Mouse (Mus musculus): ENCODE results near the gene Srl. TPM values are rescaled to one million over a fixed set of nuclear protein-coding genes. Genes with fewer than 3 reads are reported as not detected.
"Not testable (repeated sequence)": the region's sequence is repeated elsewhere in the genome, so short reads cannot be mapped to it uniquely, and the experiment has no call there.

Gene Srl
- polyA plus RNA-seq, 1 experiment from 2014 or later: 22.1 TPM

DNA sequence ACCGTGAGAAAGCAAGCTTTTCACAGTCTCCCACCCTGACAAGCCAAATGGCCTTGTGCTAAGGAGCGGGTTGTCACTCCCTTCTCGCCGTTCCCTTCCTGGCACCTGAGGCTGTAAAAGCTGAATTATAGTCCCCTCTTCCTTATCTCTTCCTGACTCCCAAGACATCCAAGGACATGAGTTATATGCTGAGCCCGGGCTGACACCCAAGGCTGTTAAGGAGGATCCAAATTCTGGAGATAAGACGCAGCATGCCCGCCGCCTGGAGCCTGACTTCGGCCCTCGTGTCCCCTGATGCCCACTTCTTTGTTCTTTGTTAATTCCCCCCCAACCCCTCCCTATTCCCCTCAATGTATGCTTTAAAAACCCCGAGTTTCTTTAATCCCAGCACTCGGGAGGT, 14.2 kb downstream of the Srl start:
- not testable (repeated sequence) for H3K36me3 ChIP-seq; H3K4me3 ChIP-seq; H3K9me3 ChIP-seq; H3K27ac ChIP-seq; H3K27me3 ChIP-seq; H3K4me2 ChIP-seq; ATAC-seq (ENCODE audit: borderline replicate concordance, extremely low read depth, low FRiP score, low TSS enrichment); H3K4me1 ChIP-seq; H3K9ac ChIP-seq
- 87% methylated on average over 12 of the region's 12 CpGs for WGBS

DNA sequence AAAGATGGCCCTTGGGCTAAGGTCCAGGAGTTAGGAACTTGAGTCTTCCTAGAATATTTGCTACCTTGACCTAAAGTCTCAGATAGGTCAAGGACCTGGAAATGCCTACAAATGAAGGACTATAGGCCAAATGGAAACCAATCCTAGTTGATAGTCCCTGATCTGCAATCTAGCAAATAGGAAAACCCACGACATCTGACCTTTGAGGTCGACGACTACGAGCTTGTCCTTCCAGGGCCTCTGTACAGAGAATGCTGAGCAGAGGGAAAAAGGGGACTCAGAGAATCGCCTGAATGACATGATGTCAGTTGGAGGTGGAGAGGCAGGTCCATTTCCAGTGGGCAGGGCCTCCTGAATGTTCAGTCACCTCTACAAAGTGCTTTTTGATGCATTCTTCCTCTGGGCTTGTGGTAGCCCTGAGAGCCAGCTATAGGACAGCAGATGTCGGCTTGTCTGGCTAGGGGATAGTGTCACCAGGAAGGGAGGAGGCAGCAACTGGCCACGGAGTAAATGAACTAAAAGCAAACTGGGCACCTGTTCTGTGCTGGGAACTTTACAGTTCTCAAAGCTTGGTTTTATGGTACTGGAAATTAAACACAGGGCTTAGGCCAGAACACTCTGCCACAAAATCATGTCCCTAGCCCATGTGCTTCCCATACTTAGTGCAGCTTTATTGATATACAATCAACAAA, 18.2 kb downstream of the Srl start:
- Histone ChIP-seq H3K4me1 (no peaks in the 10 kb centered on the region), H3K9ac (no peak overlapping the region), H3K27me3 (no peaks in the 10 kb centered on the region), H3K27ac (no peak overlapping the region), H3K36me3 (no peaks in the 10 kb centered on the region), H3K9me3 (no peaks in the 10 kb centered on the region), H3K4me3 (no peak overlapping the region), H3K4me2 (no peak overlapping the region)
- 59% methylated on average over 7 of the region's 7 CpGs for WGBS
- no peak for ATAC-seq (ENCODE audit: borderline replicate concordance, extremely low read depth, low FRiP score, low TSS enrichment)

DNA sequence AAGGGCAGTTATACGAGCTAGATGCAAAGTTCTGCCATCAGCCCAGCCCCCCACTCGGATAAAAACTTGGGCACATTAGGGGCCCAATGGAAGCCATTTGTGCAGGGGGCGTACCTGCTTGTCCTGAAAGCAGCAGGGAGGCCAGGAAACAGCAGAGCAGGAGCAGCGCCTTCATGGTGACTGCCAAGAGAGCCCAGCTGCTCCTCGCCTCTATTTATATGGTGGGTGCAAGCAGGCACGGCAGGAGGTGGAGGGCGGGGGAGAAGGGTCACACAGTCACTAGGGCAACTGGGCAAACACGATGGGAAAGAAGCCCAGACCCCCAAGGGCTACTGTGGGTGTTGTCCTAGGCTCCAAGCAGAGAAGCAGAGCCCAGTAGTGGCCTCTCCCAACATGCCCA, 18.7 kb downstream of the Srl start:
- ATAC-seq (ENCODE audit: borderline replicate concordance, extremely low read depth, low FRiP score, low TSS enrichment): no peak
- H3K4me2 ChIP-seq: no peak overlapping the region
- no peaks in the 10 kb centered on the region for H3K9me3 ChIP-seq
- no peaks in the 10 kb centered on the region for H3K4me1 ChIP-seq
- H3K9ac ChIP-seq: no peak overlapping the region
- no peak overlapping the region for H3K4me3 ChIP-seq
- no peaks in the 10 kb centered on the region for H3K36me3 ChIP-seq
- WGBS: 39% methylated on average over 8 of the region's 8 CpGs
- no peaks in the 10 kb centered on the region for H3K27me3 ChIP-seq
- no peak overlapping the region for H3K27ac ChIP-seq

DNA sequence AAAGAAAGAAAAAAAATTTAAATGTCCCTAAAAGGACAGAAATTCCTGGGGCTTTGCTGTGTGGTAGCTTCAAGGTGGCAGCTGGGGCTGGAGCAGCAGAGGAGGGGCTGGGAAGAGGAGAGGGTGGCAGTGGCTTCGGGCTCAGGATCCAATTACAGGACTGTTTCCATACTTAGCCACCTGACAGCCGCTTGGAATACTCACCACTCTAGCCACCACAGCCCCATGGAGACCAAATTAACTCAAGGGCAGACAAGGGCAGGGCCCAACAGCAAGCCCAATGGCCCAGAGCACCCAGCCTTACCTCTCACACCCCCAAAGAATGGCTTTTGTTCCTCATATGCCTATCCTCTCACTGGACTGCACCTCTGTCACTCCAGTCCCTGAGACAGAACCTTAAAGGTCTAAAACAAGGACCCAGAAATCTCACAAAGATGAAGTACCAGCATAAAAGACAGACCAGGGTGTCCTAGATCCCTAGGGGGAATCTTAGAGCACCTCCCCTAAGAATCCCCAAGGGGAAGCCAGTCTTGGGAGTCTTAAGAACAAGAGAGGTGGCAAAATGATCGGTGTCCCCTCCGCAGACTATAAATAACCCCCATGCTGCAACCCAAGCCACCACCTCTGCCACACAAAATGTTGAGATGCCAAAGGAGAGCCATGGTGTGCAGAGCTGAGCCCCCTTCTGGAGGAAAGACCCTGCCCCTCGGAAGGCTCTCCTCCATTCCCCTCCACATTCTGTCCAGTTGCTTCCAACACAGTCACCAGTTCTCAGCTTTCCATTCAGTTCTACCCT, 19.7 kb downstream of the Srl start:
- Histone ChIP-seq H3K4me1 (no peaks in the 10 kb centered on the region), H3K4me2 (no peak overlapping the region), H3K9ac (no peak overlapping the region), H3K36me3 (no peaks in the 10 kb centered on the region), H3K9me3 (no peaks in the 10 kb centered on the region), H3K27me3 (no peaks in the 10 kb centered on the region), H3K4me3 (no peak overlapping the region), H3K27ac (0 out of 2 replicates have a peak overlapping the region, but pooled peaks have one; percentile 10)
- 56% methylated on average over 5 of the region's 5 CpGs for WGBS
- ATAC-seq (ENCODE audit: borderline replicate concordance, extremely low read depth, low FRiP score, low TSS enrichment): peak; percentile 42; the same call in 1 of the 2 replicates

DNA sequence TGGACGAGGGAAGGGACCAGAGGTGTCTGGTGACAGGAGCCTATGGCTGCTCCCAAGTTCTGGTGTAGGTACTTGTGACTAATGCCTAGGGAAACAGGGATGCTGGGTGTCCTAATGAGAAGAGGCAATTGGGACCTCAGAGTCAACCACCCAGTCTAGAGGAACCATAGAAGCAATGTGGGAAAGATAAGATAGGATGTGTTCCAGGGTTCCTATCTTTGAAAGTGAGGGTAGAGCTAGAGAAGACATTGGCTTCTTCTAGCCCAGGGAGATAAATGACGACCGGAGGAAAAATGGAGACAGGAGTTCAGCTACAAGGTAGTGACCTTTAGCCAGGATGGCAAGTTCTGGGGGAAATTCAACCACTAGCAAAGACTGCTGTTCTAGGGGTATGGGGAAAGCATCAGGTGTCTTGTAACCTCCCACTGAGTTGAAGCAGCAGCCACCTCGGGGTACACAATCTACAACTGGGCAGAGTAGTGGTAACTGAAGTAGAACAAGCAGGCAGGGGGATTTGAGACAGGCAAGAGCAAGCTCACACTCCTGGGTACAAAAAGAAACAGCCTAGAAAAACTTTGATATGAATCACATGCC, 20.4 kb downstream of the Srl start:
- H3K4me2 ChIP-seq: no peak overlapping the region
- H3K27me3 ChIP-seq: no peaks in the 10 kb centered on the region
- H3K4me1 ChIP-seq: no peaks in the 10 kb centered on the region
- no peak overlapping the region for H3K27ac ChIP-seq
- no peak overlapping the region for H3K4me3 ChIP-seq
- H3K36me3 ChIP-seq: no peaks in the 10 kb centered on the region
- 65% methylated on average over 4 of the region's 4 CpGs for WGBS
- H3K9ac ChIP-seq: no peak overlapping the region
- ATAC-seq (ENCODE audit: borderline replicate concordance, extremely low read depth, low FRiP score, low TSS enrichment): no peak
- H3K9me3 ChIP-seq: no peaks in the 10 kb centered on the region

DNA sequence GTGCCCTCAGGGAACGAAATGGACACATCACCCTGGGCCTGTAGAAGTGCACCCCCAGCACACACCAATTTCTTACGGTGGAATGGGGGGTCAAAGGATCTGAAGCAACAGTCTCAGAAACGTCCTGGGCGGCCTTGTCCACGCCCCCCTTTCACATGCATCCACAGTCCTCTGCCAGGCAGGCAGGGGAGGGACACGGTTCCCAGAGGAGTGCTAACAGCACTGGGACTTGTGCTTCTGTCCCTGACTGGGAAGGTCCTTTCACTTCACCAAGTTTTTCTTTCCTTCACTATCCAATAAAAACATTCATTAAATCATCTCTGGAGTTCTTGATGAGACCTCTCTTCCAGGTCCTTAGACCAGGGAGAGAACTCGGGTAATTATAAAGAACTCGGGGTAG, 20.9 kb downstream of the Srl start:
- no peak overlapping the region for H3K9ac ChIP-seq
- H3K4me1 ChIP-seq: no peaks in the 10 kb centered on the region
- no peaks in the 10 kb centered on the region for H3K27me3 ChIP-seq
- no peak overlapping the region for H3K4me3 ChIP-seq
- ATAC-seq (ENCODE audit: borderline replicate concordance, extremely low read depth, low FRiP score, low TSS enrichment): no peak
- no peaks in the 10 kb centered on the region for H3K36me3 ChIP-seq
- no peak overlapping the region for H3K4me2 ChIP-seq
- WGBS: 70% methylated on average over 8 of the region's 8 CpGs
- no peak overlapping the region for H3K27ac ChIP-seq
- no peaks in the 10 kb centered on the region for H3K9me3 ChIP-seq

DNA sequence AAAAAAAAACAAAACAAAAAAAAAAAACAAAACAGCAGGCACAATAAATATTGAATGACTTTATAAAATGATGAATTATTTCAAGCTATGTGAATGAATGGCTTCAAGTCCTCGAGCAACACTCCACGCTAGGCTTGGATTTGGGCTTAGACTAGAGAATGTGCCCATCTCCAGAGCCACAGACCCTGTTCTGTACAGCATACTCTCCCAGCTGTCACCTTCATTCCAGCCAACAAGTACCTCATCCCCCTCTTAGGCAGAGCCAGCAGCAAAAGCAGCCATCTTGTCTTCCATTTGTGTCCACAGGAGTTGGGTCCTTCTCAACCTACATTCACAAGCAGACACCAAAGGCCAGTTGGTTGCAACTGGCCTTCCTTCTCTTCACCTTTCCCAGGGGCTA, 21.8 kb downstream of the Srl start:
- no peak overlapping the region for H3K4me2 ChIP-seq
- H3K9ac ChIP-seq: no peak overlapping the region
- H3K9me3 ChIP-seq: no peaks in the 10 kb centered on the region
- H3K27ac ChIP-seq: no peak overlapping the region
- H3K4me1 ChIP-seq: no peaks in the 10 kb centered on the region
- no peaks in the 10 kb centered on the region for H3K36me3 ChIP-seq
- no peaks in the 10 kb centered on the region for H3K27me3 ChIP-seq
- no peak for ATAC-seq (ENCODE audit: borderline replicate concordance, extremely low read depth, low FRiP score, low TSS enrichment)
- no peak overlapping the region for H3K4me3 ChIP-seq
- WGBS: 93% methylated on average over 2 of the region's 2 CpGs

DNA sequence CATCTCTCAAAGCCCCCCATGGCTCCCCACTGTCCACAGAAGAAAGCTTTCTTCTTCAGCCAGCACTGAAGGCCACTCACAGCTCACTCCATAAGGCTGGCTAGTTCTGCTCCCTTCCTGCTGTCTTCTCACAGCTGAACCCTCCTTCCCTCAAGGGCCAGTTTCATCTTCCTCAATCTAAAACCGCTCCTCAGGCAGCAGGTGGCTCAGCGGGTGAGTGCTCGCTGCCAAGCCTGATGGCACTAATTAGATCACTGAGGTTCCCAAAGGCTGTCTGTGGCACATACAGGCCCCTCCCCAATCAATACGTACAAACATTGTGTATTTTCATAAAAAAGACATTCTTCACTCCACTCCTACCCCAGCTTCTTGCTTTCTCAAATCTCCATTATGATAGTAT, 22.5 kb downstream of the Srl start:
- Histone ChIP-seq H3K27me3 (no peaks in the 10 kb centered on the region), H3K4me1 (no peaks in the 10 kb centered on the region), H3K9me3 (no peaks in the 10 kb centered on the region), H3K4me3 (no peak overlapping the region), H3K27ac (no peak overlapping the region), H3K36me3 (no peaks in the 10 kb centered on the region), H3K4me2 (no peak overlapping the region), H3K9ac (no peak overlapping the region)
- ATAC-seq (ENCODE audit: borderline replicate concordance, extremely low read depth, low FRiP score, low TSS enrichment): no peak
- WGBS: 72% methylated on average over 4 of the region's 4 CpGs

DNA sequence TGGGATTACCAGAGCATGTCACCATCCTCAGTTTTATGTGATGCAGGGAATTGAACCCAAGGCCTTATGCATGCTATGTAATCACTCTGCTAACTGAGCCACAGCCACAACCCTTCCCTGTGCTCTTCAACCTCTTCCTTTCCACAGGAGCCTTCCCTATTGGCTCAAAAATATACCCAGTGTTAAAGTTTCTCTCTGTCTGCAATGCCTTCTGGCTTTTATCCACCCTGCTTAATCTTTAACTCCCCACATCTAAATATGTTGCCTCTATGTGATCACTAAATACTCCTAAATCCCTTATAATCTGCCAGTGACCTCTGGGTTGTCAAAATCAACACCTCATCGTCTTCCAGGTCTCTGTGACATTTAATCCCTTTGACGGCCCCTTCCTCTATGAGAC, 23.7 kb downstream of the Srl start:
- ATAC-seq (ENCODE audit: borderline replicate concordance, extremely low read depth, low FRiP score, low TSS enrichment): no peak
- WGBS: 48% methylated on average over 2 of the region's 2 CpGs
- Histone ChIP-seq H3K9ac (no peak overlapping the region), H3K4me1 (peaks cover 1% of the 10 kb centered on the region), H3K27ac (no peak overlapping the region), H3K4me2 (no peak overlapping the region), H3K36me3 (no peaks in the 10 kb centered on the region), H3K9me3 (no peaks in the 10 kb centered on the region), H3K27me3 (no peaks in the 10 kb centered on the region), H3K4me3 (no peak overlapping the region)

DNA sequence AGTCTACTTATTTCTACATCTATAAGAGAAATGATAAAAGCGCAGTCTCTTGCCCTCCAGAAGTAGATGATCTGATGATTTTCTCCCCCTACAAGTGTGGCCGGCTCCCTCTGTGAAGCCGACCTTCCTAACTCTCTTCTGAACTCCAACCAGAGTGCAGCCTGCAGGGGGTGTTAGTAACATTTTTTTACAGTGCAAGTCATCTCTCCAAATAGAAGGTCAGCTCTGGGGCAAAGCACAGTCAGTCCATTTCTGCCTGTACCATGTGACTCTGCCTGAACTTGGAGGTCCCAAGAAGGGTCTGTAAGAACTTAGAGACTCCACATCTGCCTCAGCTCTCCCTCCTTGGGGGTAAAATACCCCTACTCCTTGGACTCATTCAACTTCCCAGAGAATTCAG, 27.2 kb downstream of the Srl start:
- peaks cover 8% of the 10 kb centered on the region for H3K4me1 ChIP-seq

DNA sequence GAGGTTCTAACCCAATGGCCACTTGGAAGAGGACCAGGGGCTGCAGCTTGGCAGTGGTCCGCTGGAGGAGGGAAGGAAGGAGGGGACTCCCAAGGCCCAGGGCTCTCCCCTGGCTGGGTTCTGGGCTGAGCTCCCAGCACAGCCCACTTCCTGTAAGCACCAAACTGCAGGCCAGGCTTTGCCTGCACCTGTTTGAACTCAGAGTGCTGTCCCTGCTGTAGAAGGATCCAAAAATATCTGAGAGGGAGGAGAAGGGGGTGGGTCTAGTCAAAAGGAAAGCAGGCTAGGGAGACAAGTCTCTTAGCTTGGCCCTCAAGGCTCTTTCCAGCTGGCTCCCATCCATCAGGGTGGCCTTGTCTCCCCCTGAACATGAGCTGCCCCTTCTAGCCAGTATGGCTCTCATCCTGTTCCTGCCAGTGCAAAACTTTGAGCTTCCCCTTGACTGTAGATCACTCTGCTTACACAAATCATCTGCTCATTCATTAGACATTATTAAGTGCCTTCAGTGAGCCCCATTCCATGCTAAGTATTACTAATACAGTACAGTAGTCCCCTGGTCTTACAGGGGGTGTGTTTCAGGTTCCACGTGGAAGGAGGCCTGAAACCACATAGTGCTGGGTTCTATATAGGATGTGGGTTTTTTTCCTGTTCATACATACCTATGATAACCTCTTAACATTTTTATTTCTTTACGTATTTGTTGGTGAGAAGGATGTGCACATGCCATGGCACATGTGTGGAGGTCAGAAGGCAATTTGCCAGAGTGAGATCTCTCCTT, 28.8 kb downstream of the Srl start:
- Histone ChIP-seq H3K36me3 (no peaks in the 10 kb centered on the region), H3K9me3 (no peaks in the 10 kb centered on the region), H3K4me2 (no peak overlapping the region), H3K4me1 (peaks cover 8% of the 10 kb centered on the region), H3K27me3 (no peaks in the 10 kb centered on the region), H3K27ac (peak overlapping the region; percentile 48), H3K9ac (no peak overlapping the region), H3K4me3 (no peak overlapping the region)
- ATAC-seq (ENCODE audit: borderline replicate concordance, extremely low read depth, low FRiP score, low TSS enrichment): peak; percentile 78
- 55% methylated on average over 3 of the region's 3 CpGs for WGBS

More for the DNA sequence above, 27.2 kb downstream of the Srl start:
- Histone ChIP-seq H3K4me3 (no peak overlapping the region), H3K9ac (no peak overlapping the region), H3K36me3 (no peaks in the 10 kb centered on the region), H3K27ac (no peak overlapping the region), H3K27me3 (no peaks in the 10 kb centered on the region), H3K9me3 (no peaks in the 10 kb centered on the region), H3K4me2 (no peak overlapping the region)
- WGBS: 76% methylated on average over 3 of the region's 3 CpGs
- ATAC-seq (ENCODE audit: borderline replicate concordance, extremely low read depth, low FRiP score, low TSS enrichment): no peak
